Mouse (Mus musculus): ENCODE measurements around the gene Pi16.

Pi16 gene

GRCm38 (mm10) chr17:29304376-29305057 is 13.0 kb upstream of the Pi16 start:
- DNase-seq (ENCODE audit: low read depth, low spot score), result no peak

DNA sequence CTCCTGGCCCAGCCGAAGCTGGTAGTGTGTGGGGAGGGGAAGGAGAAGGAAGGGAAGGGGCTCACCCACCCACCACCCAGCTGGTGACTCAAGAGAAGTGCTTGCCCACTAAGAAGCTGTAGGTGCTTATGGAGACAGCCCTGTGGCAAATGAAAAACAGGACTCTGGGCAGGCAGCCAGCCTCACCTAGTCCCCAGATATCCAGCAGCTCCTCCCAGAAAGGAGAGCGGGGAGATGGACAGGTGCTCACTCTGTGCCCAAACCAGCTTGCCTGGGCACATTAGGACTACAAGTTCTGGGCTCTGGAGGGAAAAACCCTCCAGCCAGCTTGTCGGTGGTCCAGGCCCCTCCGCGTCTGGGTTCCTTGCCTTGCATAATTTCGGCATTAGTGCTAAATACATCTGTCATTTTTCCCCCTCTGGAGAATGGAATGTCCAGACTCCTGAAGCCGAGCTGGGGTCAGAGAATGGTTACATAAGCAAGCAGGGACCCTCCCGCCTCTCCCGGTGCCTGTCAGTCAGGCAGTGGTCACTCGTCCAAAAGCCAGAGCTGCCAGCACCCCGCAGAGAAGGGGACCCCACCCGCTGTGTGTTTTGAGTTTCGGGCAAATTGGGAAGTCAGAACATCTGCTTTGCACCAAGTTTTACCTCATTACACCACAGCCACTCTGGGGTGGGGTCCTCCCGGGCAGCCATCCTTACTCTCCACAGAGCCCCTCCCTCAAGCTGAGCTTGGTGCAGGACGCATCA is 12.2 kb upstream of the Pi16 start:
- DNase-seq (ENCODE audit: low read depth, low spot score), result no peak

- no peak for DNase-seq (ENCODE audit: low read depth, low spot score)
Measured at GRCm38 (mm10) chr17:29305871-29306270, 11.6 kb upstream of the Pi16 start.

- no peak for DNase-seq (ENCODE audit: low read depth, low spot score)
Measured at GRCm38 (mm10) chr17:29310056-29310623, 7.3 kb upstream of the Pi16 start.

DNA sequence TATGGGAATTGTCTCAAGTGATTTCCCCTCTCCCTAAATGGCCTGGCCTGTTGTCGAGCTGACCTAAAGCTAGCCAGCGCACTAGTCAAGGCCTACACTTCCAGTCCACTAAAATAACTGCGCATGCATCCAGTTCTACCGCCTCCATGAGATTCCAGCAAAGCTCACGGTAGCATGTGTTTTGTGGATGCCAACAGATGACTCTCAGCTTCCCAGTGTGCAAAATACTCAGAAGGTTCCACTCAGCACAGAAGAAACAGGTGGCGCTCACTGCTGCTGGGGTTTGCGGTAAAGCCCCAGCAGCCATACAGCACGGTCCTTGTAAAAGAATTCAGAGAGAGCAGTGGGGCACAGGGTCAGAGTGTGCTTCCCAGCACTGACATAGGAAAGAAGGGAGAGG is 5.9 kb upstream of the Pi16 start:
- DNase-seq (ENCODE audit: low read depth, low spot score), result no peak

DNA sequence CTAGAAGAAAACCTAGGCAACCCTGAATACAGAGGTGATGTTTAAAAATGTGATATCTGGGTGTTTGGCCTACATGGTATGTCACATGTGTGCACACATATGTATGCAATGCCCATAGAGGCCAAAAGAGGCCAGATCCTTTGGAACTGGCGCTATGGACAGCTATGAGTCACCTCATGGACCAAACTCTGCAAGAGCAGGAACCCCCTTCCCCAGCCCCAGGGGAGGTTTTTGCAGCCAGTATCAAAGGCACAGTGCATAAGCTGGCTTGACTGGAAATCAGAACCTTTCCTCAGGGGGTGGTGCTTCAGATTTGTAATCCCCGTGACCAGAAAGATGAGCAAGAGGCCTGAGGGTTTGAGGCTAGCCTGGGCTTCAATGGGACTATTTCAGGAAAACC is 5.4 kb upstream of the Pi16 start:
- DNase-seq (ENCODE audit: low read depth, low spot score), result no peak

DNA sequence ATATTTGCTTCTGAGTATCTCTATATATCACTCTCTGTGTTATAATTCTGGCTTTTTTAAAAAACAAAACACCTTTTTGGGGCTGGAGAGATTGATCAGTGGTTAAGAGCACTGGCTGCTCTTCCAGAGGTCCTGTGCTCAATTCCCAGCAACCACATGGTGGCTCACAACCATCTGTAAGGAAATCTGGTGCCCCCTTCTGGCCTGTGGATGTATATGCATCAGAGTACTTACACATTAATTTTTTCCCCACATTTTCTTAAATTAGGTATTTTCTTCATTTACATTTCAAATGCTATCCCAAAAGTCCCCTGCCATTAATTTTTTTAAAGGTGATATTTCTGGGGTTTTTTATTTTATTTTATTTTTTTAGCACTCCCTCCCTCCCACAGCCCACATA is 4.2 kb upstream of the Pi16 start:
- peak; percentile 78 for DNase-seq (ENCODE audit: low read depth, low spot score)

DNA sequence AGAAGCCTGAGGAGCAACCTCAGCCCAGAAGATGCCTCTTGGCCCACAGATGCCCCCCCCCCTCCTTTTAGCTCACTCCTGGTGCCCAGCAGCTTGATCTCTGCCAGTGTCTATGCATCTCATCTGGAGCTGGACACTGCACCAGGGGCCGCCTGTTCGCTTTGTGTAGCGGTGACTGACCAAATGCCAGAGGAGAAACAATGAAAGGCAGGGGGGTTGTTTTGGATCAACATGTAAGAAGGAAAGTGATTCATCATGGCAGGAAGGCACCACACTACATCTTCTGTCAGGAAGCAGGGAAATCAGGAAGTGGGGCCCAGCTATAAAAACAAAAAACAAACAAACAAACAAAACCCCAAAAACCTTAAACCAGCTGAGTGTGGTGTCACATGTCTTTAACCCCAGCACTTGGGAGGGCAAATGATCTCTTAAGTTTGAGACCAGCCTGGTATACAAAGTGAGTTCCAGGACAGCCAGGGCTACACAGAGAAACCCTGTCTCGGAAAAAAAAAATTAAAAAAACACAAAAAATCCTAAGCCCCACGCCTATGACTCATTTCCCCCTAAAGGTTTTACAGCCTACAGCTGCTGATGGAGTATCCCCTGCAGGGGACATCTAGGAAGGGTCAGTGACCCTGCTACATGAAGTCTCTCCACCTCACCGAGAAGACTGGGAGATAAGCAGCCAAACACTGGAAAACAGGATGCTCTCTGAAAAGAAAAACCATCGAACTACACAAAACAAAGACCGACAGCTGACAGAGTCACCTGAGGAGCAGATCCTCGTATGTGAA is 1.6 kb upstream of the Pi16 start:
- DNase-seq (ENCODE audit: low read depth, low spot score), result no peak

DNA sequence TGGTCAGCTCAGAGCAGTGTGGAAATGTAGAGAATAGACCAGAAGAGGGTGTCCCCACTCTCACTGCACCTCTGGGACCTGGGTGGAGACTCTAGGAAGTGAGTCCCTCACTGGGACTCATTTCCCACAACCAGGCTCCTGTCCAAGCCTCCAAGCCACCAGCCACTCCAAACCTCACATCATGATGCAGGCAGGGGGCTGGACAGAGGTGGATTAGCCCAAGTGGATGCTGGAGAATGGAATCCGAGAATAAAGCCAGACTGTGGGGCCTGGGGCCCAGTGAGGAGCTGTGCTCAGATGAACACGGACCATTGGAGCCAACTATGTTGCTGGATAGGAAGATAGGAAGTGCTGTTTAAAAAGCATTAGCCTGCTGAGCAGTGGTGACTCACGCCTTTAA is 589 bp upstream of the Pi16 start:
- no peak for DNase-seq (ENCODE audit: low read depth, low spot score)

- DNase-seq (ENCODE audit: low read depth, low spot score), result no peak
Measured at GRCm38 (mm10) chr17:29318731-29319250, 1.3 kb downstream of the Pi16 start.

DNA sequence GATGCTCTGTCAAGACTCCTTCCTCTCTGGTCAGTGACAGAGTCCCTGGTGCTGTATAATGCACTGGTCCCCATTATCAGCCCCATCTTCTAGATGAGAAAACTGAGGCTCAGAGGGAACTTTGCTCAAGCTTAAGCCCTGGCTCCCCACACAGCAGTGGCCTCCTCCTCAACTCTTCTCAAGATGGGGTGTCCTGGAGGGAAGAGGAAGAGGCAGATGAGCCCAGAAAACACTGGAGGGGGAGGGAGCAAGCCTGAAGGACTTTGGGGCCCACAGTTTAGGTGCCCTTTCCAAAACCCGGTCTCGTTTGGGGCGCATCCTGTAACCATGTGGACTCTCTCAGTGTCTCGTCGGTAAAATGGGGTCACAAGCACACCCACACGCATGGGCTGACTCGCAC is 2.0 kb downstream of the Pi16 start:
- no peak for DNase-seq (ENCODE audit: low read depth, low spot score)

DNA sequence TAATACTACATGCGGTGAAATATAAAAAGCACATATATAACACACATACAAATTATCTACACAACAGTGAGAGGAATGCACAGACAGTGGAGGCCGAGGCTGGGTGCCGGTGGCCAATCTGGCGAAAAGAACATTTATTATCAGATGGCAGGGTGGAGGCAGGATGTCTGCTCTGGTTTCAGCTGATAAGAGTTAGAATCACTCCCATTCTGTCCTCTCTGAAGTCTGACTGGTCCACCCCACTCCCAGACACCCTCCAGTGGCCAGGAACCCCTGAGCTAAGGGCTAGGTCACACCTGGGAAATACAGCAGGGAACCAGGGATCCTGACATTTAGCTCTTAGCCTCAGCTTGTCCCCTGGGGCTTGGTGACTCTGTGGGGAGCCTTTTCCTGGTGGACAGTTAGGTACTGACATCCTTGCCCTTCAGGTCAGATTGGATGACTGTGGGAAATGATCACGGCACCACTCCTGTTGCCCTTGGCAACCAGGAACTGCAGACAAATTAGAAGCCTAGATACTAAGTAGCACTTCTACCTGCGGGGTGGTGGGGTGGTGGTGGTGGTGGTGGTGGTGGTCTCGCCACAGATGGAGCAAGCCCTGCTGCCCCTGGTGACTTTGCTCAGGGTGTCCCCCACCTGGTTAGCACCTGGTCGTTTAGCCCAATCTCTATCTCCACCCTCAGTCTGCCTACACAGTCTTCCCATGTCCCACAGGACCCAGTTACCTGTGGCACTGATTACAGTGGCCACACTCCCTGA is 2.6 kb downstream of the Pi16 start:
- no peak for DNase-seq (ENCODE audit: low read depth, low spot score)

DNA sequence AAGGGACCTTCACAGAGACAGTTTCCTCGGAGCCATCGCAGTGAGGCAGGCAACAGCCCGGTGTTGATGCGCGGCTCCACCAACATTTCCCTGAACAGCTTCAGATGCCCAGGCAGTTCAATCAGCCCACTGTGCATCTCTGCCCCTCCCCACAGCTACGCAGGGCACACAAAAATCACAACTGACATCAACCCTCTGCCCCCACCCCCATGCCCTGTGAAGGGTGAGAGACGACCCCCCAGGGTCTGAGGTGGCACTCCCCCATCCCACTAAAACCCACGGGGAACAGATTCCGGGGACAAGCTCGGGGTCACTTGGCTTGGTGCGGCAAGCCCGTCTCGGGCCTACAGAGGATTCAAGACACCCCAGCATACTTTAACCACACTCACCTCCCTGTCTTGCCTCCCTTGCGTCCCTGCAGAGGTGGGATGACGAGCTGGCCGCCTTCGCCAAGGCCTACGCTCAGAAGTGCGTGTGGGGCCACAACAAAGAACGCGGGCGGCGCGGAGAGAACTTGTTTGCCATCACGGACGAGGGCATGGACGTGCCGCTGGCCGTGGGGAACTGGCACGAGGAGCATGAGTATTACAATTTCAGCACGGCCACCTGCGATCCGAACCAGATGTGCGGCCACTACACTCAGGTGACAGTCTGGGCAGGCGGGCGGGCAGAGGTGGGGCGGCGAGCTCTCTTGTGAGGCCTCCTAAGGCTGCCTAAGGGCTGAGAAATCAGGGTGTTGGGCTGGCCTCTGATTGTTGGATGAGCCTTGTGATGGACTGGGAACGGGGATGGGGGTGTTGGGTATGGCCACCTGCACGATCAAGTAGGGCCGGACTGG is 4.5 kb downstream of the Pi16 start:
- DNase-seq (ENCODE audit: low read depth, low spot score), result no peak

DNA sequence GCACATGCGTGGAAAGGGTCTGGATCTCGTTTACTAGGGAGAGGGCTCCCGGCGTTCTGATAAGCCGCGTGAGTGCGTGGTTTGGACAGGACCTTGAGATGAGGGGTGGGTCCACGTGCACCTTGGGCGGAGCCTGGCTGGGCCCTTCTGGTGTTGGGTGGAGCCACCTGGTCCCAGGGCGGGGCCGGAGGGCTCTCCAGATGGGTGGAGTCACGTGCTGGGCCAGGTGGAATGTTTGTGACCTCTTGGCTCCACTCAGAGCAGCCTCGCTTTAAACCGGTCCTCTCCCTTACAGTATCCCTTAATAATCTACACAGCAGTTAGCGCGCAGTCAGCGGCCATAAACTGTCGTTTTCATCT is 5.1 kb downstream of the Pi16 start:
- DNase-seq (ENCODE audit: low read depth, low spot score), result peak; percentile 84

GRCm38 (mm10) chr17:29323625-29324024 is 6.1 kb downstream of the Pi16 start:
- DNase-seq (ENCODE audit: low read depth, low spot score), result no peak

DNA sequence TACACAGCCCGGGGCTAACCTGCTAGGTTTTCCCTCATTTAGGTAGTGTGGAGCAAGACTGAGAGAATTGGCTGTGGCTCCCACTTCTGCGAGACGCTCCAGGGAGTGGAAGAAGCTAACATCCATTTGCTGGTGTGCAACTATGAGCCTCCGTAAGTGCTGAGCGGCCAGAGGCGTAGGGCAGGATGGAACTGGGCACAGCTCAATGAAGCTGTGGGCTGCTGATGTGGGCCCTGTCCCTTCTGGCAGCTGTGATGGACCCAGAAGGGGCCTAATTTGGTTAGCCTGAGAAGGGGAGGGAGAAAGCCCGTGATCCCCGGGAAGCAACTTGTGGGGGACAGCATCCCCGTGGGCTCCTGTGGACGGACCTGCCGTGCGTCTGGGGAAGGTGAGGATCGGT is 8.4 kb downstream of the Pi16 start:
- DNase-seq (ENCODE audit: low read depth, low spot score), result no peak

- peak; percentile 82 for DNase-seq (ENCODE audit: low read depth, low spot score)
Measured at GRCm38 (mm10) chr17:29326531-29327529, 9.3 kb downstream of the Pi16 start.

- no peak for DNase-seq (ENCODE audit: low read depth, low spot score)
Measured at GRCm38 (mm10) chr17:29327691-29328090, 10.2 kb downstream of the Pi16 start.

DNA sequence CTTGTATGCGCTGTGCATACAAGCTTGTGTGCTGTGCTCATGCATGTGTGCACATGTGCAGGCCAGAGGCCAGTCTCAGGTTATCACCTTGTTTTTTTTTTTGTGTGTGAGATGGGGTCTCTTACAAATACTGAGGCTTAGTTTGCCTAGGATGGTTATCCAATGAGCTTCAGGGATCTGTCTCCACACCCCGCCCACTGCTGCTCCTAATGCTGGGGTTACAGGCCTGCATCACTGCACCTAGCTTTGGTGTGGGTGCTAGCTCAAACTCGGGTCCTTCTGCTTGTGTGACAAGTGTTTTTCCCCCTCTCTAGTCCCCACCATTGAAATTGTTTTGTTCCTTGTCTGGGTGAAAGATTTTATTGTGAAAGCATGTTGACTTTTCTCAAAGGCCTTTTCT is 12.7 kb downstream of the Pi16 start:
- DNase-seq (ENCODE audit: low read depth, low spot score), result no peak

All from ES-CJ7 (cell line).